Mouse (Mus musculus): ENCODE measurements around the gene Pramef17.
A peak's percentile ranks its signal among the peaks of the same experiment; 100 is the strongest.
"Not testable (repeated sequence)": the region's sequence is repeated elsewhere in the genome, so short reads cannot be mapped to it uniquely, and the experiment has no call there.

Gene Pramef17

DNA sequence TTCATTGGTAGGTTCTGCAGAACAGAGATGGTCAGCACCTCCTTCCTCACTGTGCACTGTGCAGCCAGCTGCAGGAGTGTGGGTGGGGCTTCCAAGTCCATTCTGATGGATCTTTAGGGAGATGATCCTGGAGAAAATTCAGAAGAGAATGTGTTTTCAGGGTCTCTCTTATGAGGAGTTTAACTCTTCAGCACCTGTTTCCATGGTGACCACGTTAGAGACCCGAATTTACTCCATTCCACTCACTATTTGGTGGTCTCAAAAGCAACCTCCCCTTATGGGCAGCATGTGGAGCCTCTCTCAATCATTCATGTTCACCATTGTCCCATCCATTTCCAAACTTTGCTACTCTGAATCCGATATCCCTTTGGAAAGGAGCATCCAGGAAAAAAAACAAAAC, at the start of gene Pramef17:
Gene Pramef17 (minus strand): TSS at position 101 of the 400 bp plus-strand sequence.
- DNase-seq (ENCODE audit: low spot score): not testable (repeated sequence)

GRCm38 (mm10) chr4:143988126-143988525, 6.0 kb downstream of the Pramef17 start:
- DNase-seq (ENCODE audit: low spot score): peak; percentile 63

GRCm38 (mm10) chr4:143987475-143987941, 6.7 kb downstream of the Pramef17 start:
- peak; percentile 33 for DNase-seq (ENCODE audit: low spot score)

- peak; percentile 28 for DNase-seq (ENCODE audit: low spot score)
Observed at GRCm38 (mm10) chr4:143985733-143986132, 8.4 kb downstream of the Pramef17 start.

- peak; percentile 8 for DNase-seq (ENCODE audit: low spot score)
Observed at GRCm38 (mm10) chr4:143985165-143985564, 9.0 kb downstream of the Pramef17 start.

- not testable (repeated sequence) for DNase-seq (ENCODE audit: low spot score)
Observed at GRCm38 (mm10) chr4:143983446-143983845, 10.7 kb downstream of the Pramef17 start.

- DNase-seq (ENCODE audit: low spot score): not testable (repeated sequence)
Observed at GRCm38 (mm10) chr4:143966850-143967249, 27.3 kb downstream of the Pramef17 start, which contains the start of gene Gm13101. Gene Gm13101 (minus strand): TSS chr4:143966950.

- DNase-seq (ENCODE audit: low spot score): not testable (repeated sequence)
Observed at GRCm38 (mm10) chr4:143950916-143951315, 43.3 kb downstream of the Pramef17 start, which contains the start of gene Pramef25. Gene Pramef25 (minus strand): TSS chr4:143951016.

Measured in ovary, postnatal 10 days (tissue).